Mouse (Mus musculus) MEL (cell line): ENCODE results near the gene Krt82. TPM values are rescaled to one million over a fixed set of nuclear protein-coding genes. Genes with fewer than 3 reads are reported as not detected.

ENCODE experiments used
- DNase-seq: peaks from one replicate; pipeline ENCODE4 v3.0.0; 2011; ENCODE audit warnings: low read depth, low spot score
- H3K27ac ChIP-seq: 2 replicates; pipeline ENCODE4 v1.5.1; 2012; ENCODE audit warnings: low read depth, mild to moderate bottlenecking, control low read depth, low read length, moderate library complexity; ENCODE audit not compliant: control insufficient read depth
- H3K27me3 ChIP-seq, 2 experiments: fragments of 150-350 bp in 1 of 2; sonication (generic) in 1 of 2; 2 replicates each; pipeline ENCODE4 v1.6.1; 2012; ENCODE audit warnings: low read length in 2 of 2, mild to moderate bottlenecking in 2 of 2, improper control_type of control experiment in 1 of 2, moderate library complexity in 1 of 2; ENCODE audit not compliant: insufficient read depth in 2 of 2, control insufficient read depth in 1 of 2
- H3K36me3 ChIP-seq, 2 experiments: 2 replicates each; pipeline ENCODE4 v1.6.1; 2012 to 2014; ENCODE audit warnings: low read length in 2 of 2, improper control_type of control experiment in 1 of 2, inconsistent platforms in 1 of 2, mild to moderate bottlenecking in 1 of 2; ENCODE audit not compliant: insufficient read depth in 2 of 2, control insufficient read depth in 1 of 2
- H3K4me1 ChIP-seq, 2 experiments: fragments of 150-350 bp in 1 of 2; sonication (generic) in 1 of 2; 2 replicates each; pipeline ENCODE4 v1.6.1; 2012; ENCODE audit warnings: low read length in 2 of 2, improper control_type of control experiment in 1 of 2, mild to moderate bottlenecking in 1 of 2; ENCODE audit not compliant: insufficient read depth in 2 of 2, control insufficient read depth in 1 of 2
- H3K4me3 ChIP-seq, 2 experiments: fragments of 150-350 bp in 1 of 2; sonication (generic) in 1 of 2; 2 replicates each; pipeline ENCODE4 v1.5.1; 2012; ENCODE audit warnings: low read depth in 2 of 2, low read length in 2 of 2, mild to moderate bottlenecking in 2 of 2, moderate library complexity in 2 of 2, control low read depth in 1 of 2, improper control_type of control experiment in 1 of 2; ENCODE audit not compliant: control insufficient read depth in 1 of 2, insufficient read depth in 1 of 2
- H3K79me2 ChIP-seq: 2 replicates; pipeline ENCODE4 v1.6.1; 2012; ENCODE audit warnings: mild to moderate bottlenecking, low read length, moderate library complexity; ENCODE audit not compliant: control insufficient read depth, poor library complexity, insufficient read depth
- H3K9ac ChIP-seq: 2 replicates; pipeline ENCODE4 v1.6.1; 2012; ENCODE audit warnings: low read depth, mild to moderate bottlenecking, control low read depth, low read length, moderate library complexity; ENCODE audit not compliant: control insufficient read depth, poor library complexity, severe bottlenecking
- H3K9me3 ChIP-seq: fragments of 150-350 bp; sonication (generic); replicated peaks from 2 replicates; pipeline ENCODE4 v1.6.1; 2012; ENCODE audit warnings: mild to moderate bottlenecking, low read length, improper control_type of control experiment, moderate library complexity; ENCODE audit not compliant: insufficient read depth
- BHLHE40 ChIP-seq: IDR thresholded peaks from 2 replicates; pipeline ENCODE4 v1.6.1; 2012; ENCODE audit warnings: low read depth, mild to moderate bottlenecking, inconsistent platforms, low read length, improper control_type of control experiment, borderline replicate concordance
- CHD2 ChIP-seq: IDR thresholded peaks from 2 replicates; pipeline ENCODE4 v1.6.1; 2011; ENCODE audit warnings: low read length, improper control_type of control experiment
- CTCF ChIP-seq, 3 experiments: IDR thresholded peaks in 2 of 3; conservative IDR thresholded peaks in 1 of 3; 2 replicates each; pipeline ENCODE4 v1.5.1; 2011 to 2012; ENCODE audit warnings: low read length in 3 of 3, low read depth in 2 of 3, mild to moderate bottlenecking in 2 of 3, improper control_type of control experiment in 1 of 3, inconsistent platforms in 1 of 3, mixed read lengths in 1 of 3, moderate library complexity in 1 of 3; ENCODE audit not compliant: control insufficient read depth in 1 of 3, insufficient read depth in 1 of 3, poor library complexity in 1 of 3, severe bottlenecking in 1 of 3
- E2F4 ChIP-seq: IDR thresholded peaks from 2 replicates; pipeline ENCODE4 v1.6.1; 2011; ENCODE audit warnings: low read depth, low read length, improper control_type of control experiment, borderline replicate concordance
- ETS1 ChIP-seq: IDR thresholded peaks from 2 replicates; pipeline ENCODE4 v1.6.1; 2012; ENCODE audit warnings: low read depth, mild to moderate bottlenecking, inconsistent platforms, low read length, improper control_type of control experiment, moderate library complexity
- GABPA ChIP-seq: IDR thresholded peaks from 2 replicates; pipeline ENCODE4 v1.6.1; 2012; ENCODE audit warnings: low read depth, mild to moderate bottlenecking, inconsistent platforms, low read length, improper control_type of control experiment, moderate library complexity
- GATA1 ChIP-seq: IDR thresholded peaks from 2 replicates; pipeline ENCODE4 v1.6.1; 2011; ENCODE audit warnings: low read depth, low read length, improper control_type of control experiment
- JUND ChIP-seq: IDR thresholded peaks from 2 replicates; pipeline ENCODE4 v1.6.1; 2011; ENCODE audit warnings: low read depth, mild to moderate bottlenecking, improper control_type of control experiment, low read length
- MAFK ChIP-seq: IDR thresholded peaks from 2 replicates; pipeline ENCODE4 v1.6.1; 2011; ENCODE audit warnings: low read depth, mild to moderate bottlenecking, low read length, improper control_type of control experiment, borderline replicate concordance
- MAX ChIP-seq: IDR thresholded peaks from 2 replicates; pipeline ENCODE4 v1.6.1; 2011; ENCODE audit warnings: low read length, improper control_type of control experiment
- MAZ ChIP-seq: IDR thresholded peaks from 2 replicates; pipeline ENCODE4 v1.6.1; 2012; ENCODE audit warnings: low read depth, mild to moderate bottlenecking, inconsistent platforms, low read length, improper control_type of control experiment
- MYC ChIP-seq: IDR thresholded peaks from 2 replicates; pipeline ENCODE4 v1.6.1; 2011; ENCODE audit warnings: low read depth, mild to moderate bottlenecking, low read length, improper control_type of control experiment, moderate library complexity
- NRF1 ChIP-seq: IDR thresholded peaks from 2 replicates; pipeline ENCODE4 v1.6.1; 2014; ENCODE audit warnings: low read depth, mild to moderate bottlenecking, inconsistent platforms, low read length, improper control_type of control experiment, moderate library complexity; ENCODE audit not compliant: poor library complexity, insufficient read depth, severe bottlenecking
- SIN3A ChIP-seq: IDR thresholded peaks from 2 replicates; pipeline ENCODE4 v1.6.1; 2012; ENCODE audit warnings: low read length, improper control_type of control experiment, inconsistent platforms
- SMC3 ChIP-seq: IDR thresholded peaks from 2 replicates; pipeline ENCODE4 v1.6.1; 2011; ENCODE audit warnings: low read depth, low read length, improper control_type of control experiment
- UBTF ChIP-seq: IDR thresholded peaks from 2 replicates; pipeline ENCODE4 v1.6.1; 2012; ENCODE audit warnings: low read depth, mild to moderate bottlenecking, inconsistent platforms, low read length, improper control_type of control experiment, moderate library complexity, borderline replicate concordance; ENCODE audit not compliant: insufficient read depth
- USF1 ChIP-seq: IDR thresholded peaks from 2 replicates; pipeline ENCODE4 v1.6.1; 2014; ENCODE audit warnings: low read depth, mild to moderate bottlenecking, inconsistent platforms, low read length, improper control_type of control experiment, moderate library complexity
- ZC3H11A ChIP-seq: IDR thresholded peaks from 2 replicates; pipeline ENCODE4 v1.6.1; 2012; ENCODE audit warnings: low read depth, mild to moderate bottlenecking, inconsistent platforms, low read length, improper control_type of control experiment
- ZKSCAN1 ChIP-seq: IDR thresholded peaks from 2 replicates; pipeline ENCODE4 v1.6.1; 2012; ENCODE audit warnings: low read depth, mild to moderate bottlenecking, inconsistent platforms, low read length, improper control_type of control experiment, moderate library complexity
- ZNF384 ChIP-seq: IDR thresholded peaks from 2 replicates; pipeline ENCODE4 v1.6.1; 2012; ENCODE audit warnings: low read depth, mild to moderate bottlenecking, inconsistent platforms, low read length, improper control_type of control experiment
- polyA plus RNA-seq, 2 experiments: library from polyadenylated mRNA; stranded (reverse) in 1 of 2; unstranded in 1 of 2; fragments of >175 nt in 1 of 2; fragments of >200 nt in 1 of 2; gene quantifications; 2 replicates each; pipeline versions ENCODE4 v1.2.1 to v1.2.4; 2012; ENCODE audit warnings: low replicate concordance in 2 of 2, low read depth in 1 of 2; ENCODE audit not compliant: insufficient read length in 2 of 2, insufficient read depth in 1 of 2, missing spikeins in 1 of 2
- total RNA-seq: library from RNA; depleted of rRNA; stranded (reverse); fragments of 300-350 nt; gene quantifications from 2 replicates; pipeline ENCODE4 v1.2.3, GENCODE M21; 2012

The Krt82 gene
- total and polyA plus RNA-seq, 3 experiments, result not detected

- no peaks in the 10 kb centered on the region for H3K4me1 ChIP-seq
- no peak within 1 kb of the TSS for H3K9ac ChIP-seq
- H3K27me3 ChIP-seq, result no peaks in the 10 kb centered on the region
- no peak for TF ChIP-seq GATA1
- no peak for TF ChIP-seq BHLHE40
- no peak within 1 kb of the TSS for H3K27ac ChIP-seq
- no peak for DNase-seq
- H3K4me3 ChIP-seq, result no peak within 1 kb of the TSS
- no peaks in the 10 kb centered on the region for H3K36me3 ChIP-seq
- no peaks in the 10 kb centered on the region for H3K9me3 ChIP-seq
- H3K79me2 ChIP-seq, result no peaks in the 10 kb centered on the region
These were observed 23.4 kb upstream of the Krt82 start, which contains the start of gene Krt75 for GRCm38 (mm10) chr15:101573796-101574345. Gene Krt75 (minus strand): TSS chr15:101573904.

- H3K79me2 ChIP-seq, result no peaks in the 10 kb centered on the region
- peak; percentile 5 for DNase-seq
- no peak overlapping the region for H3K27ac ChIP-seq
- no peak overlapping the region for H3K4me3 ChIP-seq
- H3K9ac ChIP-seq, result no peak overlapping the region
- no peaks in the 10 kb centered on the region for H3K27me3 ChIP-seq
- TF ChIP-seq ZKSCAN1, result no peak
- TF ChIP-seq ZNF384, result no peak
- no peak for TF ChIP-seq MAX
- TF ChIP-seq GABPA, result no peak
- TF ChIP-seq JUND, result no peak
- TF ChIP-seq MAZ, result no peak
- no peak for TF ChIP-seq UBTF
- TF ChIP-seq MAFK, result no peak
- TF ChIP-seq SIN3A, result no peak
- TF ChIP-seq MYC, result no peak
- no peak for TF ChIP-seq USF1
- no peak for TF ChIP-seq E2F4
- TF ChIP-seq CHD2, result no peak
- TF ChIP-seq SMC3, result peak; percentile 14; the same call in 1 of the 2 replicates
- no peak for TF ChIP-seq ZC3H11A
- peak; percentile 32 to 52 (median 44) for TF ChIP-seq CTCF (IDR thresholded peaks at IDR 0.05 in 2 of 3, conservative IDR thresholded peaks at IDR 0.05 in 1 of 3; ENCODE audit: control insufficient read depth in 1 of 3, insufficient read depth in 1 of 3, low read depth in 2 of 3, low read length in 3 of 3, poor library complexity in 1 of 3, severe bottlenecking in 1 of 3)
- no peak for TF ChIP-seq NRF1
- no peak for TF ChIP-seq ETS1
- H3K36me3 ChIP-seq, result no peaks in the 10 kb centered on the region
- no peaks in the 10 kb centered on the region for H3K4me1 ChIP-seq
- H3K9me3 ChIP-seq, result no peaks in the 10 kb centered on the region
These were observed 17.3 kb upstream of the Krt82 start for GRCm38 (mm10) chr15:101567780-101568179.
